Mouse (Mus musculus) liver, embryonic 14.5 days (tissue): ENCODE measurements around the gene Gm20683.

Source experiments
- CTCF ChIP-seq: IDR thresholded peaks from 2 replicates; pipeline ENCODE4 v1.5.1; 2016; ENCODE audit warnings: antibody characterized with exemption, low read depth, control low read depth
- EP300 ChIP-seq: IDR thresholded peaks from 2 replicates; pipeline ENCODE4 v1.6.1; 2016; ENCODE audit warnings: antibody characterized with exemption, low read depth

- TF ChIP-seq CTCF (no peak), EP300 (no peak)
Observed at GRCm38 (mm10) chr17:25833291-25833663, 8.3 kb downstream of the Gm20683 start, which contains the start of gene Stub1.
